Mouse (Mus musculus): ENCODE results near the gene Stpg3.

The Stpg3 gene

GRCm38 (mm10) chr2:25203631-25204214 lies 10.7 kb downstream of the Stpg3 start:
- no peak for DNase-seq

- DNase-seq, result no peak
These were observed 13.8 kb downstream of the Stpg3 start for GRCm38 (mm10) chr2:25200631-25201030.

- DNase-seq, result no peak
These were observed 16.5 kb downstream of the Stpg3 start for GRCm38 (mm10) chr2:25197946-25198345.

GRCm38 (mm10) chr2:25197191-25197590 lies 17.2 kb downstream of the Stpg3 start:
- no peak for DNase-seq

GRCm38 (mm10) chr2:25196172-25196954 lies 18.1 kb downstream of the Stpg3 start, which contains the start of gene Tor4a:
Gene Tor4a (minus strand): TSS chr2:25196886.
- peak; percentile 81 for DNase-seq

- DNase-seq, result peak; percentile 75
These were observed 19.0 kb downstream of the Stpg3 start for GRCm38 (mm10) chr2:25195211-25196156.

GRCm38 (mm10) chr2:25194486-25195171 lies 19.8 kb downstream of the Stpg3 start:
- peak; percentile 48 for DNase-seq

- DNase-seq, result no peak
These were observed 20.4 kb downstream of the Stpg3 start for GRCm38 (mm10) chr2:25194006-25194405.

GRCm38 (mm10) chr2:25193330-25193770 lies 21.1 kb downstream of the Stpg3 start:
- peak; percentile 86 for DNase-seq

GRCm38 (mm10) chr2:25187841-25188240 lies 26.6 kb downstream of the Stpg3 start:
- DNase-seq, result no peak

- DNase-seq, result no peak
These were observed 27.9 kb downstream of the Stpg3 start for GRCm38 (mm10) chr2:25186575-25186930.

- peak; percentile 72 for DNase-seq
These were observed 28.5 kb downstream of the Stpg3 start for GRCm38 (mm10) chr2:25185625-25186574.

GRCm38 (mm10) chr2:25184496-25184895 lies 29.9 kb downstream of the Stpg3 start:
- no peak for DNase-seq

- peak; percentile 43 for DNase-seq
These were observed 31.1 kb downstream of the Stpg3 start for GRCm38 (mm10) chr2:25183336-25183735.

GRCm38 (mm10) chr2:25182664-25183063 lies 31.8 kb downstream of the Stpg3 start:
- no peak for DNase-seq

- DNase-seq, result peak; percentile 19
These were observed 32.5 kb downstream of the Stpg3 start for GRCm38 (mm10) chr2:25181891-25182397.

- DNase-seq, result peak; percentile 65
These were observed 33.2 kb downstream of the Stpg3 start for GRCm38 (mm10) chr2:25180973-25181890.

GRCm38 (mm10) chr2:25180478-25180903 lies 33.9 kb downstream of the Stpg3 start, which contains the start of gene Nrarp:
Gene Nrarp (plus strand): TSS chr2:25180758.
- DNase-seq, result peak; percentile 93

- no peak for DNase-seq
These were observed 34.7 kb downstream of the Stpg3 start for GRCm38 (mm10) chr2:25179566-25180217.

Data from thymus, postnatal 14 days (tissue).